Mouse (Mus musculus) liver, embryonic 12.5 days (tissue): ENCODE measurements around the gene Ptprn2. TPM values are rescaled to one million over a fixed set of nuclear protein-coding genes. Genes with fewer than 3 reads are reported as not detected.

Source experiments
- ATAC-seq: fragments of 200-750 bp; cut with Nextera tagmentation; 2 replicates; pipeline ENCODE4 v1.8.0; 2017; ENCODE audit warnings: moderate number of reproducible peaks, mild to moderate bottlenecking, moderate library complexity
- H3K27ac ChIP-seq: fragments of 300-500 bp; sonication (generic); 2 replicates; pipeline ENCODE4 v1.5.1; 2016; ENCODE audit warnings: mild to moderate bottlenecking
- H3K27me3 ChIP-seq: fragments of 300-500 bp; sonication (generic); replicated peaks from 2 replicates; pipeline ENCODE4 v1.6.1; 2016; ENCODE audit warnings: mild to moderate bottlenecking, moderate library complexity
- H3K36me3 ChIP-seq: fragments of 300-500 bp; sonication (generic); 2 replicates; pipeline ENCODE4 v1.6.1; 2016; ENCODE audit warnings: mild to moderate bottlenecking, moderate library complexity
- H3K4me1 ChIP-seq: fragments of 300-500 bp; sonication (generic); 2 replicates; pipeline ENCODE4 v1.6.1; 2016
- H3K4me2 ChIP-seq: fragments of 300-500 bp; sonication (generic); 2 replicates; pipeline ENCODE4 v1.6.1; 2016; ENCODE audit warnings: mild to moderate bottlenecking, moderate library complexity
- H3K4me3 ChIP-seq: fragments of 300-500 bp; sonication (generic); 2 replicates; pipeline ENCODE4 v1.5.1; 2016; ENCODE audit warnings: mild to moderate bottlenecking, moderate library complexity
- H3K9ac ChIP-seq: fragments of 300-500 bp; sonication (generic); 2 replicates; pipeline ENCODE4 v1.6.1; 2016; ENCODE audit warnings: mild to moderate bottlenecking, moderate library complexity
- H3K9me3 ChIP-seq: fragments of 300-500 bp; sonication (generic); replicated peaks from 2 replicates; pipeline ENCODE4 v1.6.1; 2016; ENCODE audit warnings: mild to moderate bottlenecking, moderate library complexity
- WGBS: fragments of 180-500 bp; shearing (Covaris S2); methylation state at CpG from one replicate; pipeline ENCODE4 v1.1.7; 2016; ENCODE audit not compliant: insufficient replicate concordance; 5-methylcytosine and 5-hydroxymethylcytosine counted together
- polyA plus RNA-seq: library from polyadenylated mRNA; unstranded; fragments of >200 nt; fragmentation: Nextera tagmentation; extraction: Ambion mirVana; gene quantifications from 2 replicates; pipeline ENCODE4 v1.2.1, GENCODE M21; 2016

Gene Ptprn2
- polyA plus RNA-seq, 1 experiment from 2014 or later = not detected

GRCm38 (mm10) chr12:116625391-116626281 lies 140.1 kb downstream of the Ptprn2 start:
- H3K4me3 ChIP-seq = no peak overlapping the region
- 40% methylated on average over 9 of the region's 9 CpGs for WGBS
- H3K27ac ChIP-seq = no peak overlapping the region
- no peaks in the 10 kb centered on the region for H3K9me3 ChIP-seq
- no peak overlapping the region for H3K9ac ChIP-seq
- H3K36me3 ChIP-seq = no peaks in the 10 kb centered on the region
- H3K4me2 ChIP-seq = no peak overlapping the region
- H3K4me1 ChIP-seq = no peaks in the 10 kb centered on the region
- no peak for ATAC-seq
- H3K27me3 ChIP-seq = no peaks in the 10 kb centered on the region

DNA sequence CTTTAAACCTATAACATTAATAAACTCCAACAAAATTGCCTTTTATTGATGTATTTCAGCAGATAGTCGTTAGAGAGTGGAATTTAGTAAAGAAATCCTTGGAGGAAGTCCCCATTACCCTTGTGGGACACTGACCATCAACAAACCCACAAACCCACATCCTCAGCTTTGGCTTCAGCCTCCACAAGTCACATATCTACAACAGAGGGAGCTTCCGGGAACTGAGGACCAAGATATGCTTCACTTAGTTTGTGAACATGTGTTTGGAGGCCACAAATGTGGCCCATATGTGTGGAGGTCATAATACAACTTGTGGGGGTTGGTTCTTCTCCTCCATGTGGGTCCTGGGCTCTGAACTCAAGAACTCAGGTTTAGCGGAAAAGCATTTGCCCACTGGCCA lies 143.5 kb downstream of the Ptprn2 start:
- 42% methylated on average over 3 of the region's 3 CpGs for WGBS
- H3K4me2 ChIP-seq = no peak overlapping the region
- no peak overlapping the region for H3K27ac ChIP-seq
- ATAC-seq = no peak
- no peak overlapping the region for H3K9ac ChIP-seq
- H3K9me3 ChIP-seq = no peaks in the 10 kb centered on the region
- no peak overlapping the region for H3K4me3 ChIP-seq
- H3K36me3 ChIP-seq = no peaks in the 10 kb centered on the region
- no peaks in the 10 kb centered on the region for H3K27me3 ChIP-seq
- H3K4me1 ChIP-seq = no peaks in the 10 kb centered on the region

- Histone ChIP-seq H3K36me3 (no peaks in the 10 kb centered on the region), H3K4me2 (no peak overlapping the region), H3K27me3 (0 out of 2 replicates have a peak, but pooled peaks cover 3% of the 10 kb centered on the region), H3K4me3 (no peak overlapping the region), H3K9me3 (no peaks in the 10 kb centered on the region), H3K9ac (no peak overlapping the region), H3K27ac (no peak overlapping the region), H3K4me1 (no peaks in the 10 kb centered on the region)
- ATAC-seq = no peak
- WGBS = 50% methylated on average over 2 of the region's 2 CpGs
These were observed 152.0 kb downstream of the Ptprn2 start for GRCm38 (mm10) chr12:116637498-116637897.

DNA sequence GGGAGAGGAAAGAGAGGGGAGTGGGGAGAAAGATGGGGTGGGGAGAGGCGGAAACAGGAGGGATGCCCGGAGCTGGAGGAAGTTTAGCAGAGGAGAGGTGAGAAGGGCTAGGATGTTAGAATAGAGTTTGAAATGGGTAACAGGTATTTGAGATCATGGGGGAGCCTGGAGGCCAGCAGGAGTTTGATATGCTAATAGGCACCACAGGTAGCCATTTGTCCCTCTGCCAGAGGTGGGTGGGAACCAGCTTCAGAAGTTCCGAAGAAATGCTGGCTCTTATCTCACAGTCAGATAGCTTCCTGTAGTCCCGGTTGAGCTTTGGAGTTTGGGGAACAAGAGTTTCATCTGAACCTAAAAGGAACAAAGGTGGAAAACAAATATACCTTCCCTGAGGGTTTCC lies 155.4 kb downstream of the Ptprn2 start:
- no peak overlapping the region for H3K27ac ChIP-seq
- 3% methylated on average over 4 of the region's 4 CpGs for WGBS
- no peaks in the 10 kb centered on the region for H3K9me3 ChIP-seq
- H3K4me3 ChIP-seq = no peak overlapping the region
- no peak overlapping the region for H3K9ac ChIP-seq
- H3K36me3 ChIP-seq = no peaks in the 10 kb centered on the region
- no peak overlapping the region for H3K4me2 ChIP-seq
- 0 out of 2 replicates have a peak, but pooled peaks cover 3% of the 10 kb centered on the region for H3K27me3 ChIP-seq
- no peaks in the 10 kb centered on the region for H3K4me1 ChIP-seq
- ATAC-seq = no peak

DNA sequence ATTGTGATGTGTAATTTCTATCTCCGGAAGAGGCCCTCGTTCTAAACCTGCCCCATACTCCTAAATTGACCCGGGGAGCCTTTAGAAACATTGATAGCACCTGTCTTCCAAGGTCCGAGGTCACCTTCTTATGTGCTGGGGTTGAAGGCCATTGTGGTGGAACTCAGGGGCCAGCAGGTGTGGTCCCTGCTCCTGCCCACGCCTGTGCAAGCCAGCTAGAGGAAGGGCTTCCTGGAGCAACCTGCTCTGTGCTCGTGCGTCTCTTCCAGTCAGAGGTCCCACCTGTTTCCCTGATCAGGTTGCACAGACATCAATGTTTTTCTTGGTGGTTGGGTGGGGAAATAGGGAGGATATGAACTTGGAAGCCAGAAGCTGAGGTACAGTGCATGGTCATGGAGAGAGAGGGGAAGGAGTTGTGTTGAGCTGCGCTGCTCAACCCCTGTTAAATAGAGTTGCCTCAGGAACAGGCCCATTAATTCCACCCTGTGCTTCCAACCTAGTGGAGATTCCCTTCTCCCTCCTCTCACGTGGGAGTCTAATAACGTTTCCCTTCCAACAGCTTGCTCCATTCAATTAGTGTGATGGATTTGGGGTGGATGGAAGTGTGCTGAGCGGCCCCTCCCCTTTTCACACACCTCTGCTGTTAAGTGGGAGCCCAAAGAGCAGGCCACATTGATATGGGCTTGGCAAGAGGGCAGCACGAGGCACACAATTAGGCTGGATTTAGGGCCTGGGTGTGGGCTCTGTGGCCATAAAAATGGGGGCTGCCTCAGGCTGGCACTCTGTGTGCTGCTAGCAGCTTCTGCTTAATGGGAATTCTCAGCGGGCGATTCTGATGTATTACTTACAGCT lies 156.0 kb downstream of the Ptprn2 start:
- ATAC-seq = no peak
- Histone ChIP-seq H3K4me3 (no peak overlapping the region), H3K4me2 (no peak overlapping the region), H3K9ac (no peak overlapping the region), H3K27ac (no peak overlapping the region), H3K36me3 (no peaks in the 10 kb centered on the region), H3K9me3 (no peaks in the 10 kb centered on the region), H3K27me3 (0 out of 2 replicates have a peak, but pooled peaks cover 3% of the 10 kb centered on the region), H3K4me1 (no peaks in the 10 kb centered on the region)
- WGBS = 18% methylated on average over 14 of the region's 14 CpGs

GRCm38 (mm10) chr12:116642191-116642549 lies 156.7 kb downstream of the Ptprn2 start:
- ATAC-seq = no peak
- Histone ChIP-seq H3K27ac (no peak overlapping the region), H3K36me3 (no peaks in the 10 kb centered on the region), H3K27me3 (0 out of 2 replicates have a peak, but pooled peaks cover 3% of the 10 kb centered on the region), H3K4me3 (no peak overlapping the region), H3K4me1 (no peaks in the 10 kb centered on the region), H3K9ac (no peak overlapping the region), H3K4me2 (no peak overlapping the region), H3K9me3 (no peaks in the 10 kb centered on the region)
- WGBS = 61% methylated on average over 4 of the region's 4 CpGs

GRCm38 (mm10) chr12:116646771-116647170 lies 161.3 kb downstream of the Ptprn2 start:
- H3K9ac ChIP-seq = no peak overlapping the region
- H3K4me1 ChIP-seq = no peaks in the 10 kb centered on the region
- no peak for ATAC-seq
- H3K4me2 ChIP-seq = no peak overlapping the region
- no peaks in the 10 kb centered on the region for H3K36me3 ChIP-seq
- H3K27ac ChIP-seq = no peak overlapping the region
- H3K27me3 ChIP-seq = no peaks in the 10 kb centered on the region
- H3K9me3 ChIP-seq = no peaks in the 10 kb centered on the region
- no peak overlapping the region for H3K4me3 ChIP-seq

- Histone ChIP-seq H3K4me1 (no peaks in the 10 kb centered on the region), H3K9me3 (no peaks in the 10 kb centered on the region), H3K36me3 (no peaks in the 10 kb centered on the region), H3K4me3 (no peak overlapping the region), H3K27ac (no peak overlapping the region), H3K9ac (no peak overlapping the region), H3K27me3 (no peaks in the 10 kb centered on the region), H3K4me2 (no peak overlapping the region)
- no peak for ATAC-seq
- 51% methylated on average over 4 of the region's 4 CpGs for WGBS
These were observed 163.2 kb downstream of the Ptprn2 start for GRCm38 (mm10) chr12:116648584-116649206.

DNA sequence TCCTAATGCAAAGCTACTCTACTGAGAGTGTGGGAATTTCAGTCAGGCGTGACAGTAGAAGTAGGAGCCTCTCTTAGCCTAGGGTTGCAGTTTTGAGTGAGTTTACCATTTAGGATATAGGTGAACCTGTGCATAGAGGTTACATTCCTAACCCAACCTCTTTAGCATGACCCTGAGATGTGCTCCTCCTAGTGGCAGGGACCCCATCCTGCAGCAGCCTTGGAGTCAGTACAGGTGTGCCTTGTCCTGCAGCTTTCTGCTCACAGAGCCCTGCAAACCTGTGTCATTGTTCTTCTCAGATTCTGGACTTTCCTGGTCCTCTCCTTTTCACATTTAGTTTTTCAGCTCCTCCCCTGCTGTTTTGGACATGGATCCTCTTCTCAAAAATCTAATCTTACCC lies 168.2 kb downstream of the Ptprn2 start:
- 39% methylated on average over 1 of the region's 1 CpGs for WGBS
- Histone ChIP-seq H3K4me3 (no peak overlapping the region), H3K9me3 (no peaks in the 10 kb centered on the region), H3K9ac (no peak overlapping the region), H3K4me1 (no peaks in the 10 kb centered on the region), H3K4me2 (no peak overlapping the region), H3K27ac (no peak overlapping the region), H3K36me3 (no peaks in the 10 kb centered on the region), H3K27me3 (no peaks in the 10 kb centered on the region)
- no peak for ATAC-seq

- Histone ChIP-seq H3K4me2 (no peak overlapping the region), H3K27ac (no peak overlapping the region), H3K4me3 (no peak overlapping the region), H3K4me1 (no peaks in the 10 kb centered on the region), H3K9me3 (no peaks in the 10 kb centered on the region), H3K9ac (no peak overlapping the region), H3K36me3 (no peaks in the 10 kb centered on the region), H3K27me3 (no peaks in the 10 kb centered on the region)
- 11% methylated on average over 7 of the region's 7 CpGs for WGBS
- no peak for ATAC-seq
These were observed 174.6 kb downstream of the Ptprn2 start for GRCm38 (mm10) chr12:116660076-116660475.

GRCm38 (mm10) chr12:116661018-116661417 lies 175.5 kb downstream of the Ptprn2 start:
- H3K9me3 ChIP-seq = no peaks in the 10 kb centered on the region
- H3K27ac ChIP-seq = no peak overlapping the region
- no peaks in the 10 kb centered on the region for H3K36me3 ChIP-seq
- no peak for ATAC-seq
- no peaks in the 10 kb centered on the region for H3K27me3 ChIP-seq
- H3K9ac ChIP-seq = no peak overlapping the region
- no peak overlapping the region for H3K4me3 ChIP-seq
- H3K4me1 ChIP-seq = no peaks in the 10 kb centered on the region
- no peak overlapping the region for H3K4me2 ChIP-seq
- 58% methylated on average over 4 of the region's 4 CpGs for WGBS

DNA sequence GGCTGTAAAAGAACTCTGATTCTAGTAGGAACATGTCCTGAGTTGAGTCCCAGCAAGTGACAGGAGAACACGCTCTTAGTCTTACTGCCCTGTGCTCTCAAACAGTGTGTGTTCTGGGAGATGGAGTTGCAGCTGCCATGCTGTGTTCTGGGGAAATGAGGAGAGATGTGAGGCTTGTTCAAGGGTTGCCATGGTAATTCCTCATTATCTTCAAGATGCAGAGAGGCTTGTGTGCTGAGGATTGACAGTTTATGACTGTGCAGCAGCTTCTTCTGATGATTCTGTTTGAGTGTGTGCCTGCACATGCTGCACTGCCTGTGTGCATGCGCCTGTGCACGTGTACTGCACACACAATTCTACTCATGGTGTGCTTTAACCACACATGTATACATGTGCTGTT lies 192.2 kb downstream of the Ptprn2 start:
- Histone ChIP-seq H3K36me3 (no peaks in the 10 kb centered on the region), H3K9me3 (no peaks in the 10 kb centered on the region), H3K9ac (no peak overlapping the region), H3K4me2 (no peak overlapping the region), H3K4me1 (no peaks in the 10 kb centered on the region), H3K27ac (no peak overlapping the region), H3K4me3 (no peak overlapping the region), H3K27me3 (no peaks in the 10 kb centered on the region)
- ATAC-seq = no peak
- 54% methylated on average over 3 of the region's 3 CpGs for WGBS
